Mouse (Mus musculus) heart, embryonic 12.5 days (tissue): ENCODE results near the gene Atg4c. TPM values are rescaled to one million over a fixed set of nuclear protein-coding genes. Genes with fewer than 3 reads are reported as not detected.

Source experiments
- ATAC-seq: fragments of 200-750 bp; cut with Nextera tagmentation; 2 replicates; pipeline ENCODE4 v1.8.0; 2017; ENCODE audit warnings: moderate TSS enrichment, moderate library complexity; ENCODE audit not compliant: insufficient number of reproducible peaks, low FRiP score
- H3K27ac ChIP-seq: fragments of 300-500 bp; sonication (generic); 2 replicates; pipeline ENCODE4 v1.5.1; 2016; ENCODE audit warnings: mild to moderate bottlenecking, moderate library complexity; ENCODE audit not compliant: poor library complexity, severe bottlenecking
- H3K27me3 ChIP-seq: fragments of 300-500 bp; sonication (generic); replicated peaks from 2 replicates; pipeline ENCODE4 v1.6.1; 2016; ENCODE audit warnings: mild to moderate bottlenecking, moderate library complexity
- H3K36me3 ChIP-seq: fragments of 300-500 bp; sonication (generic); 2 replicates; pipeline ENCODE4 v1.6.1; 2016; ENCODE audit warnings: mild to moderate bottlenecking, moderate library complexity
- H3K4me1 ChIP-seq: fragments of 300-500 bp; sonication (generic); replicated peaks from 2 replicates; pipeline ENCODE4 v1.6.1; 2016; ENCODE audit warnings: mild to moderate bottlenecking
- H3K4me2 ChIP-seq: fragments of 300-500 bp; sonication (generic); 2 replicates; pipeline ENCODE4 v1.6.1; 2016; ENCODE audit warnings: mild to moderate bottlenecking, moderate library complexity
- H3K4me3 ChIP-seq: fragments of 300-500 bp; sonication (generic); 2 replicates; pipeline ENCODE4 v1.5.1; 2016; ENCODE audit warnings: mild to moderate bottlenecking
- H3K9ac ChIP-seq: fragments of 300-500 bp; sonication (generic); 2 replicates; pipeline ENCODE4 v1.6.1; 2016; ENCODE audit warnings: mild to moderate bottlenecking, moderate library complexity
- H3K9me3 ChIP-seq: fragments of 300-500 bp; sonication (generic); replicated peaks from 2 replicates; pipeline ENCODE4 v1.6.1; 2016; ENCODE audit warnings: mild to moderate bottlenecking, moderate library complexity
- WGBS: fragments of 180-500 bp; shearing (Covaris S2); methylation state at CpG from one replicate; pipeline ENCODE4 v1.1.7; 2016; 5-methylcytosine and 5-hydroxymethylcytosine counted together
- polyA plus RNA-seq: library from polyadenylated mRNA; unstranded; fragments of >200 nt; fragmentation: Nextera tagmentation; extraction: Ambion mirVana; gene quantifications from 2 replicates; pipeline ENCODE4 v1.2.1, GENCODE M21; 2016

The Atg4c gene
- polyA plus RNA-seq, 1 experiment from 2014 or later: 13.1 TPM

DNA sequence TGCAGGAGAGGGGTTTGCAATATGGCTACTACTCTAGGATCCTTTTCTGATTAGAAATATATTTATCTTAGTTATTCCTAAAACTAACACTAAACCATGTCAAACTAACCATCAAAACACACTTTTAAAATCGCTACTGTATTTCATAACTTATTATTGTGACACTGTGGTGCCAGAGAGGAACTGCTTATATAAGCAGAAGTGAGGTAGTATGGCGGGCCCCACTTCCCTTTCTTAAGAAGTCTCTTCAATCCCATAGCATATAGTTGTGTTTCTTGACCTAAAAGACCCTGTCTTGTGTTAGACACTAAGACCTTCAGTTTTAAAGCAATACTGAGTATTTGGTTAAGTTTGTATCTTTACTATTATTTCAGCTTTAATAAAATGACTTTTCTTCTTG is 31.1 kb downstream of the Atg4c start:
- Histone ChIP-seq H3K36me3 (peaks cover 33% of the 10 kb centered on the region), H3K4me2 (no peak overlapping the region), H3K4me3 (no peak overlapping the region), H3K9me3 (no peaks in the 10 kb centered on the region), H3K27me3 (no peaks in the 10 kb centered on the region), H3K9ac (no peak overlapping the region), H3K27ac (no peak overlapping the region), H3K4me1 (no peaks in the 10 kb centered on the region)
- ATAC-seq: no peak
- 86% methylated on average over 2 of the region's 2 CpGs for WGBS

GRCm38 (mm10) chr4:99227226-99227625 is 33.5 kb downstream of the Atg4c start:
- Histone ChIP-seq H3K9me3 (no peaks in the 10 kb centered on the region), H3K4me3 (no peak overlapping the region), H3K4me1 (no peaks in the 10 kb centered on the region), H3K4me2 (no peak overlapping the region), H3K27ac (no peak overlapping the region), H3K9ac (no peak overlapping the region), H3K36me3 (peaks cover 31% of the 10 kb centered on the region), H3K27me3 (no peaks in the 10 kb centered on the region)
- no peak for ATAC-seq
- WGBS: 67% methylated on average over 6 of the region's 6 CpGs

GRCm38 (mm10) chr4:99229371-99229770 is 35.6 kb downstream of the Atg4c start:
- 89% methylated on average over 8 of the region's 8 CpGs for WGBS
- no peaks in the 10 kb centered on the region for H3K9me3 ChIP-seq
- no peak overlapping the region for H3K4me3 ChIP-seq
- H3K27me3 ChIP-seq: no peaks in the 10 kb centered on the region
- peaks cover 29% of the 10 kb centered on the region for H3K36me3 ChIP-seq
- ATAC-seq: no peak
- H3K4me1 ChIP-seq: no peaks in the 10 kb centered on the region
- no peak overlapping the region for H3K27ac ChIP-seq
- no peak overlapping the region for H3K9ac ChIP-seq
- H3K4me2 ChIP-seq: no peak overlapping the region

GRCm38 (mm10) chr4:99235203-99235856 is 41.6 kb downstream of the Atg4c start:
- Histone ChIP-seq H3K4me1 (no peaks in the 10 kb centered on the region), H3K27ac (no peak overlapping the region), H3K9ac (no peak overlapping the region), H3K9me3 (peaks cover 8% of the 10 kb centered on the region), H3K36me3 (peaks cover 18% of the 10 kb centered on the region), H3K27me3 (no peaks in the 10 kb centered on the region), H3K4me3 (no peak overlapping the region), H3K4me2 (no peak overlapping the region)
- 89% methylated on average over 8 of the region's 8 CpGs for WGBS
- no peak for ATAC-seq

GRCm38 (mm10) chr4:99238305-99238704 is 44.6 kb downstream of the Atg4c start:
- Histone ChIP-seq H3K27me3 (no peaks in the 10 kb centered on the region), H3K4me1 (no peaks in the 10 kb centered on the region), H3K27ac (no peak overlapping the region), H3K9me3 (peaks cover 8% of the 10 kb centered on the region), H3K36me3 (peaks cover 18% of the 10 kb centered on the region), H3K9ac (no peak overlapping the region), H3K4me3 (no peak overlapping the region), H3K4me2 (no peak overlapping the region)
- no peak for ATAC-seq
- 86% methylated on average over 2 of the region's 2 CpGs for WGBS

GRCm38 (mm10) chr4:99241674-99242073 is 47.9 kb downstream of the Atg4c start:
- Histone ChIP-seq H3K27ac (no peak overlapping the region), H3K36me3 (peaks cover 15% of the 10 kb centered on the region), H3K4me1 (no peaks in the 10 kb centered on the region), H3K9ac (no peak overlapping the region), H3K4me3 (no peak overlapping the region), H3K4me2 (no peak overlapping the region), H3K27me3 (no peaks in the 10 kb centered on the region), H3K9me3 (peaks cover 8% of the 10 kb centered on the region)
- WGBS: 55% methylated on average over 5 of the region's 5 CpGs
- ATAC-seq: no peak

DNA sequence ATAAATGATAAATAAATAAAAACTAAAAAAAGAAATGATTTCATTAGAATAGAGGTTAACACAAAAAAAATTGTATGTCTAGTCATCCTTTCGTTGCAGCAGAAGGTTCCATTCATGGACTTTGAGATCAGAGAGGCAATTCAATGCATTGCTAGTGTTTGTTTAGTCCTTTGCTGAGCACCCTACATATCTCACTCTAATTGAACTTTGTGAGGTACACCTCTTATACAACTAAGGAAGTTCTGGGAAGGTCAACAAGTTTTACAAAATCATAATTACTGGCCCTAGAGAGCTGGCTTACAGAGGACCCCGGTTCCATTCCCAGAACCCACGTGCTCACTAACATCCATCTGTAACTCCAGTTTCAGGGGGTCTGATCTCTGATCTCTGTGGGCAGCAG is 55.6 kb downstream of the Atg4c start:
- H3K27me3 ChIP-seq: no peaks in the 10 kb centered on the region
- 86% methylated on average over 3 of the region's 3 CpGs for WGBS
- no peak overlapping the region for H3K9ac ChIP-seq
- ATAC-seq: no peak
- H3K4me1 ChIP-seq: no peaks in the 10 kb centered on the region
- H3K4me2 ChIP-seq: no peak overlapping the region
- no peak overlapping the region for H3K27ac ChIP-seq
- no peaks in the 10 kb centered on the region for H3K36me3 ChIP-seq
- no peaks in the 10 kb centered on the region for H3K9me3 ChIP-seq
- H3K4me3 ChIP-seq: no peak overlapping the region

DNA sequence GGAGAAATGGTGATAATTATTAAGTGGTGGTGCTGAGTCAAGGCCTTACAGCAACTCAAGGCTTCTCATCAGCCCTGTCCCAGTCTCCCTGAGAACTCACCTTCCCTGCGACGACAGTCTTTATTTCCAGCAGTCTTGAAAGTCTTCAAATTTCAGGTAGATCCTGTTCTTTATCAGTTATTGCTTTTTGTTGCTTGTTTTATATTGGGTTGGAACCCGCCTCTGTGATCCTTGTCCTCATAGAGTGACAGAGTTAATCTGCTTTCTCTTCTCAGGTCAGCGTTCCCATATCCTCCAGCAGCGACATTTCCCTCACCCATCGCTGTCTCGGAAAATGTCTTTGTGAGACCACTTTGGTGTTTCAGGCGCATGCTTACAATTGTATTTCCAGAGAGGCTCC is 56.1 kb downstream of the Atg4c start:
- H3K4me2 ChIP-seq: no peak overlapping the region
- no peaks in the 10 kb centered on the region for H3K36me3 ChIP-seq
- no peaks in the 10 kb centered on the region for H3K4me1 ChIP-seq
- no peaks in the 10 kb centered on the region for H3K9me3 ChIP-seq
- H3K27me3 ChIP-seq: no peaks in the 10 kb centered on the region
- no peak overlapping the region for H3K4me3 ChIP-seq
- 86% methylated on average over 8 of the region's 8 CpGs for WGBS
- no peak for ATAC-seq
- no peak overlapping the region for H3K27ac ChIP-seq
- no peak overlapping the region for H3K9ac ChIP-seq

- Histone ChIP-seq H3K4me1 (no peaks in the 10 kb centered on the region), H3K27ac (no peak overlapping the region), H3K36me3 (no peaks in the 10 kb centered on the region), H3K9me3 (no peaks in the 10 kb centered on the region), H3K4me2 (no peak overlapping the region), H3K27me3 (no peaks in the 10 kb centered on the region), H3K4me3 (no peak overlapping the region), H3K9ac (no peak overlapping the region)
- WGBS: 73% methylated on average over 11 of the region's 11 CpGs
- no peak for ATAC-seq
These were observed 59.2 kb downstream of the Atg4c start for GRCm38 (mm10) chr4:99252957-99253356.

DNA sequence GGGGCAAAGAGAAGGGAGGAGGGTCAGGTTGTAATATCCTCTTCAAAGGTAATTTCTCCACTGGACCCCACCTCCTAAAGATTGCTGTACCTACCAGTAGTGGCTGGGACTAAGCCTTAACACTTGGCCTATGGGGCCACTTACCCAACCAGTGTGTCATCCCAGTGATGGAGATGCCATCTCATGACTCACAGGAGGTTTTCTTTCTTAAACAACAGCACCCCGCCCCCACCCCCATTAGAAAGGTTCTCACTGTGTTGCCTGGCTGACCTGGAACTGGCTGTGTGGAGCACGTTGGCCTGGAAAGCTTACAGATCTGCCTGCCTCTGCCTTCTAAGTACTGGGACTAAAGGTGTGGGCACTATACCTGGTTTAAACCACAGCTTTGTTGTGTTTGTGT is 69.5 kb downstream of the Atg4c start:
- Histone ChIP-seq H3K27ac (no peak overlapping the region), H3K4me2 (no peak overlapping the region), H3K36me3 (no peaks in the 10 kb centered on the region), H3K4me1 (no peaks in the 10 kb centered on the region), H3K27me3 (no peaks in the 10 kb centered on the region), H3K4me3 (no peak overlapping the region), H3K9me3 (no peaks in the 10 kb centered on the region), H3K9ac (no peak overlapping the region)
- 80% methylated on average over 2 of the region's 2 CpGs for WGBS
- no peak for ATAC-seq

- H3K27me3 ChIP-seq: no peaks in the 10 kb centered on the region
- no peak for ATAC-seq
- WGBS: 69% methylated on average over 11 of the region's 11 CpGs
- H3K4me1 ChIP-seq: no peaks in the 10 kb centered on the region
- no peak overlapping the region for H3K9ac ChIP-seq
- no peak overlapping the region for H3K4me3 ChIP-seq
- no peaks in the 10 kb centered on the region for H3K36me3 ChIP-seq
- H3K4me2 ChIP-seq: no peak overlapping the region
- no peak overlapping the region for H3K27ac ChIP-seq
- no peaks in the 10 kb centered on the region for H3K9me3 ChIP-seq
These were observed 69.9 kb downstream of the Atg4c start for GRCm38 (mm10) chr4:99263663-99264062.

DNA sequence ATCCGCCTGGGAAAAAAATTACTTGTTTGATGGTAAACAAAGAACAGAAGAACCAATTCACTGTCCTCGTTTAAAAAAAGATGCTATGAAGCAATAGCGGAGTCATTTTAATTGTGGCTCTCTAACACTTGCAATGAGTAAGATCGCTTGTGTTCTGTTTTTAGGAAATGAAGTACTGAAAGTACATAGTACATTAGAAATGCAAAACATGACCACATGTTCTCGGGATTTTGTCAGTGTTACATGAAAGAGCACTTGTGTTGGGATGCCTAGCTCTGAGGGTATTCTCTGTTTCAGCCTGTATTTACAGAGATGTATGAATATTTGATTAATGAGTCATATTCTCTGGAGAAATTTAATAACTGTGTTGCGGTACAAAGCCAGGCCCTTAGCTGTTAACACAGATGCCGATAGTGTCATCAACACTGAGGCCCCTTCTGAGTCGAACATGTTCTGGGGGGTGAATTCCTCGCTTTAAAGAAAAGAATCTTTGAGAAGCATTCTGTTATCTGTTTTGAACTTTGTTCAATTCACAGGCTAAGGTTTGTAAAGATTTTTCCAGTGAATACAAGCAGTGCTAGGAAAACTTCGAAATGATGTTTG is 73.2 kb downstream of the Atg4c start:
- H3K4me2 ChIP-seq: no peak overlapping the region
- 80% methylated on average over 10 of the region's 10 CpGs for WGBS
- no peak overlapping the region for H3K4me3 ChIP-seq
- no peak overlapping the region for H3K27ac ChIP-seq
- H3K4me1 ChIP-seq: no peaks in the 10 kb centered on the region
- no peak overlapping the region for H3K9ac ChIP-seq
- H3K9me3 ChIP-seq: no peaks in the 10 kb centered on the region
- peaks cover 12% of the 10 kb centered on the region for H3K36me3 ChIP-seq
- ATAC-seq: no peak
- H3K27me3 ChIP-seq: no peaks in the 10 kb centered on the region
